Mouse (Mus musculus) MEL (cell line): ENCODE measurements at regions not wholly inside any gene's neighbourhood (a gene's known extent, or its start where the extent isn't known, plus 50 kb on each side); places are given as distances from the start of the nearest gene placed in this dataset.

Experiments
- DNase-seq: peaks from one replicate; pipeline ENCODE4 v3.0.0; 2011; ENCODE audit warnings: low read depth, low spot score
- H3K27ac ChIP-seq: 2 replicates; pipeline ENCODE4 v1.5.1; 2012; ENCODE audit warnings: low read depth, mild to moderate bottlenecking, control low read depth, low read length, moderate library complexity; ENCODE audit not compliant: control insufficient read depth
- H3K27me3 ChIP-seq, 2 experiments: fragments of 150-350 bp in 1 of 2; sonication (generic) in 1 of 2; 2 replicates each; pipeline ENCODE4 v1.6.1; 2012; ENCODE audit warnings: low read length in 2 of 2, mild to moderate bottlenecking in 2 of 2, improper control_type of control experiment in 1 of 2, moderate library complexity in 1 of 2; ENCODE audit not compliant: insufficient read depth in 2 of 2, control insufficient read depth in 1 of 2
- H3K36me3 ChIP-seq, 2 experiments: 2 replicates each; pipeline ENCODE4 v1.6.1; 2012 to 2014; ENCODE audit warnings: low read length in 2 of 2, improper control_type of control experiment in 1 of 2, inconsistent platforms in 1 of 2, mild to moderate bottlenecking in 1 of 2; ENCODE audit not compliant: insufficient read depth in 2 of 2, control insufficient read depth in 1 of 2
- H3K4me1 ChIP-seq, 2 experiments: fragments of 150-350 bp in 1 of 2; sonication (generic) in 1 of 2; 2 replicates each; pipeline ENCODE4 v1.6.1; 2012; ENCODE audit warnings: low read length in 2 of 2, improper control_type of control experiment in 1 of 2, mild to moderate bottlenecking in 1 of 2; ENCODE audit not compliant: insufficient read depth in 2 of 2, control insufficient read depth in 1 of 2
- H3K4me3 ChIP-seq, 2 experiments: fragments of 150-350 bp in 1 of 2; sonication (generic) in 1 of 2; 2 replicates each; pipeline ENCODE4 v1.5.1; 2012; ENCODE audit warnings: low read depth in 2 of 2, low read length in 2 of 2, mild to moderate bottlenecking in 2 of 2, moderate library complexity in 2 of 2, control low read depth in 1 of 2, improper control_type of control experiment in 1 of 2; ENCODE audit not compliant: control insufficient read depth in 1 of 2, insufficient read depth in 1 of 2
- H3K79me2 ChIP-seq: 2 replicates; pipeline ENCODE4 v1.6.1; 2012; ENCODE audit warnings: mild to moderate bottlenecking, low read length, moderate library complexity; ENCODE audit not compliant: control insufficient read depth, poor library complexity, insufficient read depth
- H3K9ac ChIP-seq: 2 replicates; pipeline ENCODE4 v1.6.1; 2012; ENCODE audit warnings: low read depth, mild to moderate bottlenecking, control low read depth, low read length, moderate library complexity; ENCODE audit not compliant: control insufficient read depth, poor library complexity, severe bottlenecking
- H3K9me3 ChIP-seq: fragments of 150-350 bp; sonication (generic); replicated peaks from 2 replicates; pipeline ENCODE4 v1.6.1; 2012; ENCODE audit warnings: mild to moderate bottlenecking, low read length, improper control_type of control experiment, moderate library complexity; ENCODE audit not compliant: insufficient read depth
- ELF1 ChIP-seq: IDR thresholded peaks from 2 replicates; pipeline ENCODE4 v1.6.1; 2014; ENCODE audit warnings: low read depth, mild to moderate bottlenecking, inconsistent platforms, low read length, improper control_type of control experiment, moderate library complexity
- EP300 ChIP-seq, 2 experiments: IDR thresholded peaks; 2 replicates each; pipeline ENCODE4 v1.6.1; 2011; ENCODE audit warnings: improper control_type of control experiment in 2 of 2, low read length in 2 of 2, low read depth in 1 of 2, mild to moderate bottlenecking in 1 of 2
- GABPA ChIP-seq: IDR thresholded peaks from 2 replicates; pipeline ENCODE4 v1.6.1; 2012; ENCODE audit warnings: low read depth, mild to moderate bottlenecking, inconsistent platforms, low read length, improper control_type of control experiment, moderate library complexity
- GATA1 ChIP-seq: IDR thresholded peaks from 2 replicates; pipeline ENCODE4 v1.6.1; 2011; ENCODE audit warnings: low read depth, low read length, improper control_type of control experiment
- JUND ChIP-seq: IDR thresholded peaks from 2 replicates; pipeline ENCODE4 v1.6.1; 2011; ENCODE audit warnings: low read depth, mild to moderate bottlenecking, improper control_type of control experiment, low read length
- KAT2A ChIP-seq: conservative IDR thresholded peaks from 2 replicates; pipeline ENCODE4 v1.6.1; 2012; ENCODE audit warnings: low read depth, low read length, improper control_type of control experiment, inconsistent platforms
- MAX ChIP-seq: IDR thresholded peaks from 2 replicates; pipeline ENCODE4 v1.6.1; 2011; ENCODE audit warnings: low read length, improper control_type of control experiment
- MYC ChIP-seq: IDR thresholded peaks from 2 replicates; pipeline ENCODE4 v1.6.1; 2011; ENCODE audit warnings: low read depth, mild to moderate bottlenecking, low read length, improper control_type of control experiment, moderate library complexity
- NELFE ChIP-seq: IDR thresholded peaks from 2 replicates; pipeline ENCODE4 v1.6.1; 2011; ENCODE audit warnings: low read depth, low read length, improper control_type of control experiment
- NRF1 ChIP-seq: IDR thresholded peaks from 2 replicates; pipeline ENCODE4 v1.6.1; 2014; ENCODE audit warnings: low read depth, mild to moderate bottlenecking, inconsistent platforms, low read length, improper control_type of control experiment, moderate library complexity; ENCODE audit not compliant: poor library complexity, insufficient read depth, severe bottlenecking
- POLR2AphosphoS2 ChIP-seq: IDR thresholded peaks from 2 replicates; pipeline ENCODE4 v1.6.1; 2011; ENCODE audit warnings: low read length, improper control_type of control experiment
- POLR2AphosphoS5 ChIP-seq: IDR thresholded peaks from 2 replicates; pipeline ENCODE4 v1.6.1; 2012; ENCODE audit warnings: low read depth, borderline replicate concordance, mild to moderate bottlenecking, inconsistent platforms, low read length, moderate library complexity, mixed read lengths
- RAD21 ChIP-seq: IDR thresholded peaks from 2 replicates; pipeline ENCODE4 v1.6.1; 2011; ENCODE audit warnings: mild to moderate bottlenecking, low read depth, low read length, improper control_type of control experiment
- RCOR1 ChIP-seq: IDR thresholded peaks from 2 replicates; pipeline ENCODE4 v1.6.1; 2012; ENCODE audit warnings: low read depth, mild to moderate bottlenecking, inconsistent platforms, low read length, improper control_type of control experiment
- SIN3A ChIP-seq: IDR thresholded peaks from 2 replicates; pipeline ENCODE4 v1.6.1; 2012; ENCODE audit warnings: low read length, improper control_type of control experiment, inconsistent platforms
- TAL1 ChIP-seq: IDR thresholded peaks from 2 replicates; pipeline ENCODE4 v1.6.1; 2012; ENCODE audit warnings: mild to moderate bottlenecking, inconsistent platforms, low read length, moderate library complexity, mixed read lengths
- TBP ChIP-seq: IDR thresholded peaks from 2 replicates; pipeline ENCODE4 v1.8.0; 2011; ENCODE audit warnings: low read depth, low read length, improper control_type of control experiment
- TCF12 ChIP-seq: IDR thresholded peaks from 2 replicates; pipeline ENCODE4 v1.6.1; 2014; ENCODE audit warnings: low read depth, mild to moderate bottlenecking, inconsistent platforms, low read length, improper control_type of control experiment, moderate library complexity
- USF1 ChIP-seq: IDR thresholded peaks from 2 replicates; pipeline ENCODE4 v1.6.1; 2014; ENCODE audit warnings: low read depth, mild to moderate bottlenecking, inconsistent platforms, low read length, improper control_type of control experiment, moderate library complexity
- USF2 ChIP-seq, 2 experiments: IDR thresholded peaks; 2 replicates each; pipeline ENCODE4 v1.6.1; 2011 to 2012; ENCODE audit warnings: improper control_type of control experiment in 2 of 2, low read length in 2 of 2, borderline replicate concordance in 1 of 2, inconsistent platforms in 1 of 2, low read depth in 1 of 2, mild to moderate bottlenecking in 1 of 2; ENCODE audit not compliant: insufficient read depth in 1 of 2

GRCm38 (mm10) chr6:51006074-51006591 is 351.9 kb upstream of the Npvf start:
- H3K4me3 ChIP-seq: no peak overlapping the region
- no peaks in the 10 kb centered on the region for H3K27me3 ChIP-seq
- H3K36me3 ChIP-seq: no peaks in the 10 kb centered on the region
- no peak overlapping the region for H3K9ac ChIP-seq
- TF ChIP-seq RCOR1 (no peak), NRF1 (no peak), NELFE (no peak), RAD21 (no peak), ELF1 (no peak)
- TF ChIP-seq, all 39 proteins: peak for 0
- DNase-seq: no peak
- no peaks in the 10 kb centered on the region for H3K4me1 ChIP-seq
- no peaks in the 10 kb centered on the region for H3K9me3 ChIP-seq
- no peaks in the 10 kb centered on the region for H3K79me2 ChIP-seq
- H3K27ac ChIP-seq: no peak overlapping the region

GRCm38 (mm10) chr6:51009526-51010340 is 355.5 kb upstream of the Npvf start:
- Histone ChIP-seq H3K36me3 (no peaks in the 10 kb centered on the region), H3K27ac (no peak overlapping the region), H3K9ac (no peak overlapping the region), H3K79me2 (no peaks in the 10 kb centered on the region), H3K9me3 (no peaks in the 10 kb centered on the region), H3K4me3 (no peak overlapping the region), H3K4me1 (no peaks in the 10 kb centered on the region), H3K27me3 (no peaks in the 10 kb centered on the region)
- TF ChIP-seq USF2 (IDR thresholded peaks at IDR 0.05; ENCODE audit: borderline replicate concordance in 1 of 2, insufficient read depth in 1 of 2, low read depth in 1 of 2, low read length in 2 of 2) (no peak), RCOR1 (no peak), KAT2A (no peak), EP300 (IDR thresholded peaks at IDR 0.05; ENCODE audit: low read depth in 1 of 2, low read length in 2 of 2) (no peak), USF1 (no peak), TCF12 (no peak), MAX (no peak), RAD21 (no peak), POLR2AphosphoS5 (no peak), MYC (no peak), GATA1 (no peak), TBP (no peak), TAL1 (no peak), SIN3A (no peak), GABPA (no peak), JUND (no peak), POLR2AphosphoS2 (no peak), NELFE (no peak)
- no peak for DNase-seq
